Mouse (Mus musculus): ENCODE results near the gene Mcm2.
A peak's percentile ranks its signal among the peaks of the same experiment; 100 is the strongest.

DNA sequence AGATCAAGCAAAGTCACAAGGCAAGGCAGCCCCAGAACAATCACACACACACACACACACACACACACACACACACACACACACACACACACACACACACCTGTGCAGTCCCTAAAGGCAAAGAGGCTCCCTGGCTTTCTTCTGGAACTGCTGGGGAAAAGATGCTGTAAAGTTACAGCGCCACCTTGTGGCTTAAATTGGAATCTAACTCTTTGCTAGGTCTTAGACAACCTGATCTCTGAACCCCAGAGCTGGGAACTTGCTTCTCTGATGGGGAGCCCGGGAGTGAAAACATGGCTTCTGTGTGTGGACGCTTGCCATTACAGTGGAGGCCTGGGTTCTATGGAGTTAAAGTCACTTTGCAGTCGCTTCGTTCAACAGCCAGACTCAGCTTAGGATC is 42.9 kb downstream of the Mcm2 start:
- no peak for TF ChIP-seq POLR2A (IDR thresholded peaks at IDR 0.05; ENCODE audit: control insufficient read depth, low read depth, low read length)
- TF ChIP-seq CTCF (IDR thresholded peaks at IDR 0.05; ENCODE audit: control insufficient read depth, insufficient read depth, insufficient replicate concordance, low read depth, low read length): peak; percentile 35; the same call in 1 of the 2 replicates

Data from testis, adult 2 months (tissue).